Mouse (Mus musculus): ENCODE data around the gene Rasgrp4. TPM values are rescaled to one million over a fixed set of nuclear protein-coding genes. Genes with fewer than 3 reads are reported as not detected.
"Not testable (repeated sequence)": the region's sequence is repeated elsewhere in the genome, so short reads cannot be mapped to it uniquely, and the experiment has no call there.

Rasgrp4 gene
- total RNA-seq, 2 experiments from 2014 or later = 3.5 to 5.5 TPM

GRCm38 (mm10) chr7:29171562-29172097, 37.0 kb downstream of the Rasgrp4 start:
- ATAC-seq (replicated peaks; ENCODE audit: low FRiP score, poor library complexity, severe bottlenecking) = no peak

DNA sequence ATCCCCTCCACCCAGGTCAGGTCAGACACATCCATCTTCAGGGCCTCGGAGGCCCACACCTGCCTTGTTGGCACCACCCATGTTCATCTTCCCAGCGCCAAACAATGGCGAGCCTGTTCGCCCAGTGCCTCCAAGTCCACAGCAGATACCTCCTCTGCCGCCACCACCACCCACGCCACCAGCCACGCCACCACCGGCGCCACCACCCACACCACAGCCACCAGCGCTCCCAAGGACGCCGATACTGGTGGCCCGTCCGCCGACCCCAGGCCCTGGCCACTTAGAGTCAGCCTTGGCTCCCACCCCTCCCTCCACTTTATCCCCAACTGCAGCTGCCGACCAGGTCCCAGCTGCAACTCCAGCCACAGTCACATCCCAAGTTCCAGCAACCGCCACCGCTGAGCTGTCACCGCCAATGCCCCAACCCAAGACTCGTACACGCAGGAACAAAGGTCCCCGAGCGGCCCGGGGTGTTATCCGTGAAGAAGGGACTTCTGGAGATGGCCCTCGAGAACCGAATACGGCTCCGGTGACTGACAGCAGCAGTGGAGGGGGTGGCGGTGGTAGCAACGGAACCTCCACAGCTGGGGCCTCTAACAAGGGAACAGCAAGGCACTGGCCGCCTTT, 37.9 kb downstream of the Rasgrp4 start:
- ATAC-seq (replicated peaks; ENCODE audit: low FRiP score, poor library complexity, severe bottlenecking) = no peak

- ATAC-seq (replicated peaks; ENCODE audit: low FRiP score, poor library complexity, severe bottlenecking) = no peak
Observed at GRCm38 (mm10) chr7:29178106-29178505, 43.5 kb downstream of the Rasgrp4 start.

DNA sequence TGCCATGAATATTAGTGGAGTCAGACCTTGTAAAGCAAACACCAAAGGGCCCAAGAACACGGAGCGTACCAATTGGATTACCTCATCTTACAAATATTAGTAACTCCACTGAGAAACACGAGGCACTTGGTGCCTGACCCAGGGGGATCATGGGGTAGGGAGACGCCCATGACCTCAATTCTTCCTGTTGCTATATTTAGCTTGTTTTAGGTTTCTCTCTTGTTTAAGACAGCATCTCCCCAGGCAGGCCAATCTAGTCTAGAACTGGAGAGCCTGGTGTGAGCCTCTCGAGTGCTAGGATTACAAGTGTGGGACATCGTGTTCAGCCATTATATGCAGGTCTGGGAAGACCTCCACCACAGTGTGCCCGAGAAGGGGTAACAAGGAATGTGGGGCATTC, 44.7 kb downstream of the Rasgrp4 start:
- ATAC-seq (replicated peaks; ENCODE audit: low FRiP score, poor library complexity, severe bottlenecking) = no peak

DNA sequence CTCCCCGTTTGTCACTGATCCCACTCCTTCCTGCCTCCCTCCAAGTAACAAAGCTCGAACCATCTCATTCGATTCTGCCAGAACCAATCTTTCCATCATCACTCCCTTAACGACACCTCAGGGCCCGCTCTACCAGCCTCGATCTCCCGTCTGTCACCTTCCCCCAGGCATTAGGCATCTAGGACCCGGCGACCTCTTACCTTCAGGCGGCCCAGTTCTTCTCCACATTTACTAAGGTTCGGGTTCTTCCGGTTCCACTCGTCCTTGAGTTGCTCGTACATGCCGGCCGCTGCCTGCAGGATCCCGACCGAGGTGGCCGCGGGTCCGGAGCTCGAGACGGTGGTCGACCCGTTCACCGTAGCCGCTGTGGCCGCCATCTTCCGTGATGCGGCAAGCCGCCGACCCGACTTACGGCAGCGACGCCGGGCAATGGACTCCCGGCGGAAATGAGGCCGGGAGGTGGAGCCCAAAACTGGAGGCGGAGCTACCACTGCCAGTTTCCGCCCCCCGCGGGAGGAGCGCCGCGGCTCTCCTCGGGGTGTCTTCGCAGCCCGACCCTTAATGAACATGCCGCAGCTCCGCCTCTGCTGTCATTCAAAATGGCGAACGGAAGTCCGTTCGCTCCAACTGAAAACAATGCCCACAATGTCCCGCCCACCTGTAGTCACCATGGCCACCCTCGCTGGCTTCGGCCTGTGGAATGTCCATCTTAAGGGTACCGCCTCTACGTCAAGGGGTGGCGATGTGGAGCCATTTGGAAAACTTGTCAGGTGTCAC, 45.6 kb downstream of the Rasgrp4 start, which contains the start of gene Psmd8:
TSS of gene Psmd8 (minus strand) at position 625 of the 777 bp plus-strand sequence.
- peak; percentile 98 for ATAC-seq (replicated peaks; ENCODE audit: low FRiP score, poor library complexity, severe bottlenecking)

DNA sequence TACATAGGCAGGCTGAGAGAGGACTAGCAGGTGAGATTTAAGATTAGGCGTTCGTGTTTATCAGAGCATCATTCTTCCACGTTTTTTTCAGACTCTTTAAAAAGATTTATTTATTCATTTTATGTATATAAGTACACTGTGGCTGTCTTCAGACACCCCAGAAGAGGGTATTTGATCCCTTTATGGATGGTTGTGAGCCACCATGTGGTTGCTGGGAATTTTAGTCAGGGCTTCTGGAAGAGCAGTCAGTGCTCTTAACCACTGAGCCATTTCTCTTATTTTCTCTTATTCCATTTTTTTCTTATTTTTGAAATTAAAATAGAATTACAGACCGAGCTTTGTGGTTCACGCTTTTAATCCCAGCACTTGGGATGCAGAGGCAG, 46.2 kb downstream of the Rasgrp4 start:
- no peak for ATAC-seq (replicated peaks; ENCODE audit: low FRiP score, poor library complexity, severe bottlenecking)

DNA sequence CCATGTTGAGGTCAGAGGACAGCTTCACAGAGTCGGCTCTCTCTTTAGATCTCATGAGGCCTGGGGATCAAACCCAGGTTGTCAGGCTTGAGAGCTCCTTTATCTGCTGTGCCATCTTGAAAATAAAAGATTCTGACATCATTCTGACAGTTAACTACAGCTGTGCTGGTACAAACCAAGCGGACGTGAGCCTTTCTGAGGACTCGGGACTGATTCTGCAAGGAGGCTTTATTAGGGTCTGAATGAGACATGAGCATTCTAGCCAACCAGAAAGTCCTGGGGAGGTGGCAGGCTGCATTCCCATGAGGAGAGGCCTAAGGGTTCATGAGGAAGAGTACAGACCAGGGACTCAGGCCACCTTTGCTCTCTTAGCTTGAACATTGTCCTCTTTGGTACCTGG, 46.7 kb downstream of the Rasgrp4 start:
- not testable (repeated sequence) for ATAC-seq (replicated peaks; ENCODE audit: low FRiP score, poor library complexity, severe bottlenecking)

- ATAC-seq (replicated peaks; ENCODE audit: low FRiP score, poor library complexity, severe bottlenecking) = not testable (repeated sequence)
Observed at GRCm38 (mm10) chr7:29194230-29194629, 59.6 kb downstream of the Rasgrp4 start.

DNA sequence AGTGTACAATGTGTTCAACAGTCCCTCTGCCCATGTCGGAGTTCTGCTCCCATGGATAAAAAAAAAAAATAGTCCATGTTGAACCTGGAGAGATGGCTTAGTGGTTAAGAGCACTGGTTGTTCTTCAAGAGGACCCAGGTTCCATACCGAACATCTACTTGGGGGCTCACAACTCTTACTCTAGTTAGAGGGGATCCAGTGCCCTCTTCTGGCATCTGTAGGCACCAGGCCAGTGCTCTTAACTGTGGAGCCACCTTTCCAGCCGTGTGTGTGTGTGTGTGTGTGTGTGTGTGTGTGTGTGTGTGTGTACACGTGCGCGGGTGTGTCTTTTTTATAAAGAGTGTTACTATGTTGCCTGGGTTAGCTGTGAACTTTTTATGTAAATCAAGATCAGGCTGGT, 67.9 kb downstream of the Rasgrp4 start:
- ATAC-seq (replicated peaks; ENCODE audit: low FRiP score, poor library complexity, severe bottlenecking) = no peak

Other genes with a start within 250 kb of the Rasgrp4 start
- gene Actn4, start 172.5 kb upstream of the Rasgrp4 start, total RNA-seq (2015; ENCODE audit: low replicate concordance) = 42.0 and 55.3 TPM in 2 replicates
- gene Actn4, start 172.5 kb upstream of the Rasgrp4 start, total RNA-seq (2017; ENCODE audit: low replicate concordance) = 45.1 and 45.4 TPM in 2 replicates
- gene Eif3k, start 153.0 kb upstream of the Rasgrp4 start, total RNA-seq (2015; ENCODE audit: low replicate concordance) = 50.7 and 81.1 TPM in 2 replicates
- gene Eif3k, start 153.0 kb upstream of the Rasgrp4 start, total RNA-seq (2017; ENCODE audit: low replicate concordance) = 115 and 133 TPM in 2 replicates
- gene Map4k1, start 152.8 kb upstream of the Rasgrp4 start, total RNA-seq (2015; ENCODE audit: low replicate concordance) = 5.6 and 6.7 TPM in 2 replicates
- gene Map4k1, start 152.8 kb upstream of the Rasgrp4 start, total RNA-seq (2017; ENCODE audit: low replicate concordance) = 11.3 and 11.8 TPM in 2 replicates
- gene Ryr1, start 9.7 kb upstream of the Rasgrp4 start, total RNA-seq (2015; ENCODE audit: low replicate concordance) = 0.21 TPM in 1 of 2 replicates, not detected in the other
- under 0.01 TPM in 1 of 2 replicates, not detected in the other for gene Ryr1, start 9.7 kb upstream of the Rasgrp4 start, total RNA-seq (2017; ENCODE audit: low replicate concordance)
- 2.1 and 4.6 TPM in 2 replicates for gene Fam98c, start 21.4 kb downstream of the Rasgrp4 start, total RNA-seq (2015; ENCODE audit: low replicate concordance)
- gene Fam98c, start 21.4 kb downstream of the Rasgrp4 start, total RNA-seq (2017; ENCODE audit: low replicate concordance) = 1.5 and 2.7 TPM in 2 replicates
- gene Ggn, start 35.4 kb downstream of the Rasgrp4 start, total RNA-seq (2015; ENCODE audit: low replicate concordance) = not detected in 2 replicates
- gene Ggn, start 35.4 kb downstream of the Rasgrp4 start, total RNA-seq (2017; ENCODE audit: low replicate concordance) = not detected in 2 replicates
- gene Spred3, start 35.6 kb downstream of the Rasgrp4 start, total RNA-seq (2015; ENCODE audit: low replicate concordance) = 0.77 and 0.84 TPM in 2 replicates
- gene Spred3, start 35.6 kb downstream of the Rasgrp4 start, total RNA-seq (2017; ENCODE audit: low replicate concordance) = 0.84 and 0.85 TPM in 2 replicates
- gene Psmd8, start 45.9 kb downstream of the Rasgrp4 start, total RNA-seq (2015; ENCODE audit: low replicate concordance) = 37.1 and 71.3 TPM in 2 replicates
- gene Psmd8, start 45.9 kb downstream of the Rasgrp4 start, total RNA-seq (2017; ENCODE audit: low replicate concordance) = 50.2 and 52.3 TPM in 2 replicates
- gene Catsperg1, start 79.2 kb downstream of the Rasgrp4 start, total RNA-seq (2015; ENCODE audit: low replicate concordance) = not detected in 2 replicates
- 0.70 TPM in 1 of 2 replicates, not detected in the other for gene Catsperg1, start 79.2 kb downstream of the Rasgrp4 start, total RNA-seq (2017; ENCODE audit: low replicate concordance)
- gene Kcnk6, start 97.7 kb downstream of the Rasgrp4 start, total RNA-seq (2015; ENCODE audit: low replicate concordance) = 0.38 and 1.7 TPM in 2 replicates
- gene Kcnk6, start 97.7 kb downstream of the Rasgrp4 start, total RNA-seq (2017; ENCODE audit: low replicate concordance) = 2.9 and 4.2 TPM in 2 replicates
- 8.5 and 11.5 TPM in 2 replicates for gene Yif1b, start 103.5 kb downstream of the Rasgrp4 start, total RNA-seq (2015; ENCODE audit: low replicate concordance)
- gene Yif1b, start 103.5 kb downstream of the Rasgrp4 start, total RNA-seq (2017; ENCODE audit: low replicate concordance) = 7.0 and 7.2 TPM in 2 replicates
- not detected in 2 replicates for gene 2200002D01Rik, start 113.6 kb downstream of the Rasgrp4 start, total RNA-seq (2015; ENCODE audit: low replicate concordance)
- gene 2200002D01Rik, start 113.6 kb downstream of the Rasgrp4 start, total RNA-seq (2017; ENCODE audit: low replicate concordance) = 2.5 TPM in 1 of 2 replicates, not detected in the other
- 15.5 and 18.8 TPM in 2 replicates for gene Spint2, start 147.1 kb downstream of the Rasgrp4 start, total RNA-seq (2015; ENCODE audit: low replicate concordance)
- gene Spint2, start 147.1 kb downstream of the Rasgrp4 start, total RNA-seq (2017; ENCODE audit: low replicate concordance) = 6.8 and 7.6 TPM in 2 replicates
- not detected in 2 replicates for gene Ppp1r14a, start 154.5 kb downstream of the Rasgrp4 start, total RNA-seq (2015; ENCODE audit: low replicate concordance)
- not detected in 2 replicates for gene Ppp1r14a, start 154.5 kb downstream of the Rasgrp4 start, total RNA-seq (2017; ENCODE audit: low replicate concordance)
- not detected in 2 replicates for gene Dpf1, start 169.1 kb downstream of the Rasgrp4 start, total RNA-seq (2015; ENCODE audit: low replicate concordance)
- gene Dpf1, start 169.1 kb downstream of the Rasgrp4 start, total RNA-seq (2017; ENCODE audit: low replicate concordance) = not detected in 2 replicates